Mouse (Mus musculus): ENCODE measurements at regions not wholly inside any gene's neighbourhood (a gene's known extent, or its start where the extent isn't known, plus 50 kb on each side); places are given as distances from the start of the nearest gene placed in this dataset.

DNA sequence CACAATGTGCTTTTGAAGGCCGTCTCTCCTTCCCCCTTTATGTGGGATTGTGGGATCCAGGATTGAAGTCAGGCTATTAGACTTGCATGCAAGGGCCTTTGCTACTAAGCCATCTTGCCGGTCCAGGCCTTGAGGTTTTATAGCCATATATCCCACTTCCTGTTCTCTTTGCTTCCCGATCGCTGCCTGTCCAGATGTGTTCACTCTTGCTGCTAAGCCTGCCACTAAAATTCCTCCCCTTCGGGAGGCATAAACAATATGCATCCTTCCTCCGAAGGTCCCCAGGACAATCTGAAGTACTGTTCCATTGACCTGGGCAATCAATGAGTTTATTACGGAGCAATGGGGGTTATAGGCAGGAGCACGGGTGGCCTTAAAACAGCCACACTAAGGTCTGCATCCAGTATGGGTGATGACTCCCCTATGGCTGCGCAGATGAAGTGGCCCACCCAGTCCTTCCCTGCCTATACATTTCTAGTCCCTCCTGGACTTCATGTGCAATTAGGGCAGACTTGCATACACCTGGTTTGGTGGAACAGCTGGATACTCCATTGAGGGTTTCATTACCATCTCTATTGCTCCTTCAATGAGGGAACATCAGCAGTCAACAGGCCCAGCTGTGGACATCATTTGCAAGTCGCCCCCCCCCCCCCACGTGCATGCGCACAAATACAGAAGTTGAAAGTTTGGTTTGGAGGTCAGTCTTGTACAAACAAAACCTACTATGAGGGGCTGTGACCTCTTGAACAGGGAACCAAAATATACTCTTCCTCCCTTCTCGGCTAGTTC, 78.1 kb upstream of the Ctbp2 start:
- 89% methylated on average over 13 of the region's 13 CpGs for WGBS
- no peak overlapping the region for H3K27ac ChIP-seq (replicated peaks)
- no peak overlapping the region for H3K9ac ChIP-seq (replicated peaks)
- H3K4me2 ChIP-seq (replicated peaks), result no peak overlapping the region
- H3K9me3 ChIP-seq, result no peaks in the 10 kb centered on the region
- ATAC-seq (replicated peaks), result no peak
- H3K27me3 ChIP-seq, result no peaks in the 10 kb centered on the region
- peaks cover 8% of the 10 kb centered on the region for H3K4me1 ChIP-seq
- no peak overlapping the region for H3K4me3 ChIP-seq
- H3K36me3 ChIP-seq, result no peaks in the 10 kb centered on the region

GRCm38 (mm10) chr7:133199046-133199445, 74.9 kb upstream of the Ctbp2 start:
- ATAC-seq (replicated peaks), result no peak
- 66% methylated on average over 4 of the region's 4 CpGs for WGBS
- Histone ChIP-seq H3K4me2 (replicated peaks) (no peak overlapping the region), H3K36me3 (no peaks in the 10 kb centered on the region), H3K9ac (replicated peaks) (no peak overlapping the region), H3K27ac (replicated peaks) (no peak overlapping the region), H3K27me3 (no peaks in the 10 kb centered on the region), H3K4me3 (no peak overlapping the region), H3K9me3 (no peaks in the 10 kb centered on the region), H3K4me1 (no peaks in the 10 kb centered on the region)

GRCm38 (mm10) chr7:133189880-133190462, 65.8 kb upstream of the Ctbp2 start:
- Histone ChIP-seq H3K4me1 (peaks cover 11% of the 10 kb centered on the region), H3K9ac (replicated peaks) (no peak overlapping the region), H3K4me3 (no peak overlapping the region), H3K4me2 (replicated peaks) (no peak overlapping the region), H3K9me3 (no peaks in the 10 kb centered on the region), H3K27me3 (peaks cover 23% of the 10 kb centered on the region), H3K27ac (replicated peaks) (no peak overlapping the region), H3K36me3 (no peaks in the 10 kb centered on the region)
- ATAC-seq (replicated peaks), result peak; percentile 61; the same call in 1 of the 2 replicates
- 15% methylated on average over 7 of the region's 7 CpGs for WGBS

DNA sequence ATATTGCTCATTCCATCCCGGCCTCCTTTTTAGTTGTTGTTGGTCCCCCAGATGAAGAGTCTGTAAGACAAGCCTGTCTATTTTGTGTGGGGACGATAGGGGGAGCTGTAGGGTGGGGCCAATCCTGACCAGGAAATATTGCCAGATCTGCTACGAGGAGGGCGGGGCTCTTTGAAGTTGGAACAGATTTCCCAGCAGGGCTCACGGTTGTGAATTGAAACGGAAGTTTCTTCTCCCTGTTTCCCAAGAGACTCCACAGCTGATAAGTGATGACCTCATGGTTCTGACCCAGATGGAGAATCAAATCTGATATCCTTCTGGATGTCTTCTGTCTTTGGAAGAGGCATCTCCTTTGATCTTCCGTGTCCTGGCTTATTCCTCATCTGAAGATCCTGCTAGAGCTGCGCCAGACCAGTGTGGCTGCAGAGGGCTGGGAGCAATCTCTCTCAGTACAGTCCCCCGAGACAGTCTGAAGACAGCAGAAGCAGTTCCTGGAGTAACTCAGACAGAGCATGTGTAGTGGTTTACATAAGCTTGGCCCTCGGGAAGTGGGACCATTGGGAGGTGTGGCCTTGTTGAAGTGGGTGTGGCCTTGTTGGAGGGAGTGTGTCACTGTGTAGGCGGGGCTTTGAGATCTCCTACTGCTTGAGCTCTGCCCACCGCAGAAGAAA, 61.9 kb upstream of the Ctbp2 start:
- WGBS, result 19% methylated on average over 12 of the region's 12 CpGs
- Histone ChIP-seq H3K36me3 (no peaks in the 10 kb centered on the region), H3K27me3 (peaks cover 13% of the 10 kb centered on the region), H3K4me1 (peaks cover 11% of the 10 kb centered on the region), H3K9ac (replicated peaks) (no peak overlapping the region), H3K9me3 (no peaks in the 10 kb centered on the region), H3K27ac (replicated peaks) (no peak overlapping the region), H3K4me3 (no peak overlapping the region), H3K4me2 (replicated peaks) (peak overlapping the region; percentile 5; the same call in 1 of the 2 replicates)
- peak; percentile 55; the same call in 1 of the 2 replicates for ATAC-seq (replicated peaks)

- Histone ChIP-seq H3K27me3 (peaks cover 13% of the 10 kb centered on the region), H3K27ac (replicated peaks) (no peak overlapping the region), H3K9me3 (no peaks in the 10 kb centered on the region), H3K4me1 (peaks cover 7% of the 10 kb centered on the region), H3K9ac (replicated peaks) (no peak overlapping the region), H3K36me3 (no peaks in the 10 kb centered on the region), H3K4me2 (replicated peaks) (no peak overlapping the region; the same call in 1 of the 2 replicates), H3K4me3 (peak overlapping the region; percentile 17; the same call in 1 of the 2 replicates)
- WGBS, result 48% methylated on average over 16 of the region's 16 CpGs
- peak; percentile 67 for ATAC-seq (replicated peaks)
These were observed 60.9 kb upstream of the Ctbp2 start for GRCm38 (mm10) chr7:133184905-133185594.

DNA sequence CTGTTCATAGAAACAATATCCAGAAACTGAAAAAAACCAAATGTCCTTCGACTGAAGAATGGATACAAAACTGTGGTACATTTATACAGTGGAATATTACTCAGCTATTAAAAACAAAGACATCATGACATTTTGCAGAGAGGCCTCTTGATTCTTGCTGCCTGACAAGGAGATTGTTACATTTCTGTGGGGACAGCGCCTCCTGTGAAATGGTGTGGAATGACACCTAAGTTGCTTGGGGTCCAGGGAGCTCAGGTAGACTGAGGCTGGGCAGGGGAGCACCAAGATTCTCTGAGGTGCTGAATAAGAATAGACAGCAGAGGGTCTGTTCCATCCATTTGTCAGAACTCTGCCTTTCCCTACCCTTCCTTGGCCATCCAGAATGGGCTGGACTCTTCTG, 57.2 kb upstream of the Ctbp2 start:
- no peaks in the 10 kb centered on the region for H3K36me3 ChIP-seq
- no peak overlapping the region for H3K4me2 ChIP-seq (replicated peaks)
- H3K27ac ChIP-seq (replicated peaks), result no peak overlapping the region
- H3K4me1 ChIP-seq, result peaks cover 9% of the 10 kb centered on the region; the same call in 1 of the 2 replicates
- no peak for ATAC-seq (replicated peaks)
- no peaks in the 10 kb centered on the region for H3K27me3 ChIP-seq
- 51% methylated on average over 2 of the region's 2 CpGs for WGBS
- H3K9ac ChIP-seq (replicated peaks), result no peak overlapping the region
- H3K4me3 ChIP-seq, result no peak overlapping the region
- H3K9me3 ChIP-seq, result no peaks in the 10 kb centered on the region

DNA sequence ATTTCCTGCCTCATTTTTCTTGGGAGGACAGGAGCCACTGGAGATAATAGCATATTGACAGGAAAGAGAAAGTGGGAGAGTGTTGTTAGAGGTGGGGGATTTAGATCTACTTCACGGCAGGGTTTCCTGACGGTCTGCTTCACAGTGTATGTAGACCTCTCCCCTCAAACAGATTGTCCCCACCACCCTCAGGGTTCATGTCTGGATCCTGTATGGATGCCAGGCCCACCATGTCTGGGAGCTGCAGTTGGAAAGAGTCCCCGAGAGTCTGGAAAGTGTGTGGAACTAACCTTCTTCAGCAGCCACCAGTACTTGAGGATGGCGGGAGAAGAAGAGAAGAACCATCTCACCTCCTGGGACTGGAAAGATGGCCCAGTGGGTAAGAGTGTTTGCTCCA, 53.0 kb upstream of the Ctbp2 start:
- Histone ChIP-seq H3K36me3 (no peaks in the 10 kb centered on the region), H3K4me1 (peaks cover 9% of the 10 kb centered on the region; the same call in 1 of the 2 replicates)
- no peak for ATAC-seq (replicated peaks)

DNA sequence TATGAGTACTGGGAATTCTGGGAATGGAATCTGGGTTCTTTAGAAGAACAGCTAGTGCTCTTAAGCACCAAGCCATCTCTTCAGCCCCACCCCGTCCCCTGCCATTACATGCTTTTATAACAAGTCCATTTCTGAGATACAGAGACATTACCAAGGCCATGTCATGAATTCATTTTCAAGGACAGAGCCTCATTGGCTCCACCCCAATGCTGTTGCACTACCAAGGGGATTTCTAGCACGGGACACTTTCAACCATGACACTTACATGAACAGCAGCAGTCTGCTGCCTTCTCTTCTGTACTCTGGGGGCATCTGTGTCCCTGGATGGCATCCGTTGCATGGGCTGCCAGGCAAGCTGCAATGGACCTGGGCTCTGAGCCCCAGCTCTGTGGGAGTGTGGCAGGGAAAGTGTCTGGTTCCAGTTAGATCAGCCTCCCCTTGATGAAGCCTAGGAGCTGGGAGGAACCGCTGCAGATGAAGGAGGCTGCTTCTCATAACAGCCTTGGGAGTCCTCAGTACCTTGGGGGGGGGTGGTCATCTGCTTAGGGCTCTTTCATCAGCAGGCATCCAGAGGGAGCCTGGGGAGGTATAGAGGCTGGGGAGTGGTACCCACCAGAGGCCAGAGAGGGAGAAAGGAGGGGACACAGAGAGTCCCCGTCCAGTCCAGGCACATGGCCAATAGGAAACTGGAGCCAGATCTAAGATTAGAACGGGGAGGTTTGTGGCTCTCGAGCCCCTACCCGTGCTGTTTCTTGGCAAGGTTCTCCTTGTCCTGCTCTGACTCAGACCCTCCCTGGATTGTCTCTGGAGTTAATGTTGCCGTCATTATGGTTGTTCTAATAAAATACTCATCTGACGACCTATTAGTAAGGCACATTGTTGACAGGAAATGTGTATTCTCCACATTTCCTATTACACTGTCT, 52.4 kb upstream of the Ctbp2 start:
- H3K27ac ChIP-seq (replicated peaks), result 0 out of 2 replicates have a peak overlapping the region, but pooled peaks have one; percentile 17
- H3K27me3 ChIP-seq, result no peaks in the 10 kb centered on the region
- no peak overlapping the region for H3K4me2 ChIP-seq (replicated peaks)
- peaks cover 9% of the 10 kb centered on the region; the same call in 1 of the 2 replicates for H3K4me1 ChIP-seq
- WGBS, result 62% methylated on average over 10 of the region's 10 CpGs
- H3K4me3 ChIP-seq, result no peak overlapping the region
- H3K9ac ChIP-seq (replicated peaks), result no peak overlapping the region
- H3K9me3 ChIP-seq, result no peaks in the 10 kb centered on the region
- no peaks in the 10 kb centered on the region for H3K36me3 ChIP-seq
- ATAC-seq (replicated peaks), result no peak

More for the DNA sequence above, 53.0 kb upstream of the Ctbp2 start:
- H3K9ac ChIP-seq (replicated peaks), result no peak overlapping the region
- H3K27ac ChIP-seq (replicated peaks), result 0 out of 2 replicates have a peak overlapping the region, but pooled peaks have one; percentile 17
- H3K4me3 ChIP-seq, result no peak overlapping the region
- H3K27me3 ChIP-seq, result no peaks in the 10 kb centered on the region
- no peak overlapping the region for H3K4me2 ChIP-seq (replicated peaks)
- WGBS, result 68% methylated on average over 4 of the region's 4 CpGs
- no peaks in the 10 kb centered on the region for H3K9me3 ChIP-seq

Data from forebrain, embryonic 15.5 days (tissue).